Mouse (Mus musculus) lung, postnatal 0 days (tissue): ENCODE measurements around the gene Npy. TPM values are rescaled to one million over a fixed set of nuclear protein-coding genes. Genes with fewer than 3 reads are reported as not detected.

ENCODE experiments used
- ATAC-seq: fragments of 200-750 bp; cut with Nextera tagmentation; 2 replicates; pipeline ENCODE4 v1.8.0; 2017; ENCODE audit warnings: moderate library complexity
- DNase-seq: peaks from one replicate; pipeline ENCODE4 v3.0.0-alpha.2; 2016; ENCODE audit warnings: low spot score
- H3K27ac ChIP-seq: fragments of 300-500 bp; sonication (generic); 2 replicates; pipeline ENCODE4 v1.5.1; 2014; ENCODE audit warnings: antibody characterized with exemption, mild to moderate bottlenecking, low read length, mixed read lengths
- H3K27me3 ChIP-seq: fragments of 300-500 bp; sonication (generic); replicated peaks from 2 replicates; pipeline ENCODE4 v1.6.1; 2014; ENCODE audit warnings: low read length, mixed read lengths; ENCODE audit not compliant: insufficient read depth
- H3K36me3 ChIP-seq: fragments of 300-500 bp; sonication (generic); 2 replicates; pipeline ENCODE4 v1.6.1; 2014; ENCODE audit warnings: low read length, mixed read lengths; ENCODE audit not compliant: insufficient read depth
- H3K4me1 ChIP-seq: fragments of 300-500 bp; sonication (generic); 2 replicates; pipeline ENCODE4 v1.6.1; 2014; ENCODE audit warnings: antibody characterized with exemption, low read depth, low read length, mixed read lengths; ENCODE audit not compliant: insufficient read depth
- H3K4me2 ChIP-seq: fragments of 300-500 bp; sonication (generic); replicated peaks from 2 replicates; pipeline ENCODE4 v1.6.1; 2014; ENCODE audit warnings: low read depth, mild to moderate bottlenecking, low read length, moderate library complexity, mixed read lengths
- H3K4me3 ChIP-seq: fragments of 300-500 bp; sonication (generic); 2 replicates; pipeline ENCODE4 v1.5.1; 2014; ENCODE audit warnings: low read depth, low read length
- H3K9ac ChIP-seq: fragments of 300-500 bp; sonication (generic); replicated peaks from 2 replicates; pipeline ENCODE4 v1.6.1; 2014; ENCODE audit warnings: low read depth, mild to moderate bottlenecking
- H3K9me3 ChIP-seq: fragments of 300-500 bp; sonication (generic); 2 replicates; pipeline ENCODE4 v1.6.1; 2016; ENCODE audit warnings: low read length, mixed read lengths
- CTCF ChIP-seq: IDR thresholded peaks from 2 replicates; pipeline ENCODE4 v1.5.1; 2016; ENCODE audit warnings: antibody characterized with exemption, mild to moderate bottlenecking
- EP300 ChIP-seq: IDR thresholded peaks from 2 replicates; pipeline ENCODE4 v1.6.1; 2016; ENCODE audit warnings: antibody characterized with exemption, mild to moderate bottlenecking, control low read depth
- whole genome bisulfite sequencing: fragments of 180-500 bp; shearing (Covaris S2); extraction: QIAGEN DNeasy Blood & Tissue Kit; methylation state at CpG from one replicate; pipeline ENCODE4 v1.1.7; 2014; 5-methylcytosine and 5-hydroxymethylcytosine counted together
- polyA plus RNA-seq: library from polyadenylated mRNA; unstranded; fragments of >200 nt; fragmentation: Nextera tagmentation; extraction: Ambion mirVana; gene quantifications from 2 replicates; pipeline ENCODE4 v1.2.1, GENCODE M21; 2015

Gene Npy
- polyA plus RNA-seq, 1 experiment from 2014 or later = not detected

DNA sequence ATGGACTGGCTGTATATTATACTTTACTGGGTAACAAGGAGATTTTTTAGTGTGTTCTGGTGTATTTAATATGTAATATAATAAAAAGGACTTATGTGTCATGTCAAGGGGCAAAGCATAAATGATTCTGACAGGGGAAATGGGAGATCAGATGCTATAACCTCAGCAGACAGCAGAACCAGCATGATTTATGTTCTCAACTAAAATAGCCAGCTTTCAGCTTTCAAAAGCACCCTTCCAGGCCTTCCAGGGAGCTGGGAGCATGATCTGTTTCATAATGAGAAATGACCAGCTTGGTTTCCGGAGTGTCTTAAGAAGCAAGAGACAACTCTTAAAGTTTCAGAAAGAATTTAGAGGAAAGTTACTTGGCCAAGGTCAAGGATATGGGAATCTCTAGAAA, 51.0 kb downstream of the Npy start:
- H3K4me2 ChIP-seq = no peak overlapping the region

GRCm38 (mm10) chr6:49875160-49875559, 52.6 kb downstream of the Npy start:
- Histone ChIP-seq H3K4me1 (no peaks in the 10 kb centered on the region), H3K36me3 (no peaks in the 10 kb centered on the region), H3K9me3 (no peaks in the 10 kb centered on the region), H3K27ac (no peak overlapping the region), H3K4me3 (no peak overlapping the region), H3K4me2 (no peak overlapping the region), H3K9ac (no peak overlapping the region), H3K27me3 (no peaks in the 10 kb centered on the region)
- DNase-seq (no peak), ATAC-seq (no peak)
- no peak for TF ChIP-seq EP300
- no peak for TF ChIP-seq CTCF
- WGBS = 72% methylated on average over 2 of the region's 2 CpGs

More for the DNA sequence above, 51.0 kb downstream of the Npy start:
- no peak for ATAC-seq
- Histone ChIP-seq H3K4me1 (no peaks in the 10 kb centered on the region), H3K4me3 (no peak overlapping the region), H3K9ac (no peak overlapping the region), H3K27ac (no peak overlapping the region), H3K9me3 (no peaks in the 10 kb centered on the region), H3K36me3 (no peaks in the 10 kb centered on the region), H3K27me3 (no peaks in the 10 kb centered on the region)
- TF ChIP-seq EP300 = no peak
- no peak for TF ChIP-seq CTCF
- peak; percentile 6 for DNase-seq
- WGBS = 75% methylated on average over 1 of the region's 1 CpGs

- H3K4me3 ChIP-seq = no peak overlapping the region
- H3K27ac ChIP-seq = no peak overlapping the region
- H3K27me3 ChIP-seq = no peaks in the 10 kb centered on the region
- TF ChIP-seq EP300 (no peak), CTCF (no peak)
- ATAC-seq (no peak), DNase-seq (peak; percentile 8)
- H3K9me3 ChIP-seq = no peaks in the 10 kb centered on the region
- no peaks in the 10 kb centered on the region for H3K36me3 ChIP-seq
- H3K4me2 ChIP-seq = no peak overlapping the region
- no peaks in the 10 kb centered on the region for H3K4me1 ChIP-seq
- H3K9ac ChIP-seq = no peak overlapping the region
- WGBS = 33% methylated on average over 6 of the region's 6 CpGs
Measured at GRCm38 (mm10) chr6:49875791-49876190, 53.3 kb downstream of the Npy start.
